Mouse (Mus musculus): ENCODE measurements at regions not wholly inside any gene's neighbourhood (a gene's known extent, or its start where the extent isn't known, plus 50 kb on each side); places are given as distances from the start of the nearest gene placed in this dataset.
A peak's percentile ranks its signal among the peaks of the same experiment; 100 is the strongest.
"Not testable (repeated sequence)": the region's sequence is repeated elsewhere in the genome, so short reads cannot be mapped to it uniquely, and the experiment has no call there.

- no peak for DNase-seq (ENCODE audit: low read depth, low spot score)
These were observed 51.8 kb upstream of the Sv2b start for GRCm38 (mm10) chr7:75360874-75361273.

DNA sequence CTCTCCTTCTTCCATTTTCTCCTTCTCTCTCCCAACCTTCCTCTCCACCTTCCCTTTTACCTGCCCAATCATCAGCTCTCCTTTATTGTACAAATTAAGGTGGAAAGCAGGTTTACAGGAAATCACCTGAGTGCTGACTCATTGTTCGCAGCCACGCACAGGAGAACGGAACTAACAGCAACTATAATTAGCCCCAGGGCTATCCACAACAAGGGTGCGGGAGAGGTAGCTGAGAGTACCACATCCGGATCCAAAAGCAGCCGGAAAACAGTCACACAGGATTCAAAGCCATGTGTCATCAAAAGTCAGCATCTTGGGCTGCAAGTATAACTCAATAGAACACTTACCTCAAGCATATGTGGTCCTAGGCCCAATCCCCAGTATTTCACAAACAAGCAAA, 53.5 kb upstream of the Sv2b start:
- no peak for DNase-seq (ENCODE audit: low read depth, low spot score)

DNA sequence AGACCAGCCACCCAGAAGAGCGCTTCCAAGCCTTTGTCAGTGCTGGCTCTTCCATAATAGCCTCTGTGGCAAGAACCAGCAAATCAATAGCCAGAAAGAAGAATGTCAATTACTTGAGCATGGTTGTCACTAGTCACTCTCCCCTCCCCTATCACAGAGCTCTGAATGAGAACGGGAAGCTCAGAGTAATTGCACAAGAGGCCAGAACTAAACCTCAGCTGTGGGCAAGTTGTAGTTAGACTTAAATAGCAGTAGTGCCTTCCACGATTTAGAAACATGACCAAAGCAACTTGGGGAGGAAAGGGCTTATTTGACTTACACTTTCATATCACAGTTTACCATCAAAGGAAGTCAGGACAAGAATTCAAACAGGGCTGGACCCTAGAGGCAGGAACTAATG, 56.4 kb upstream of the Sv2b start:
- no peak for DNase-seq (ENCODE audit: low read depth, low spot score)

GRCm38 (mm10) chr7:75366285-75366882, 57.3 kb upstream of the Sv2b start:
- peak; percentile 60 for DNase-seq (ENCODE audit: low read depth, low spot score)

- DNase-seq (ENCODE audit: low read depth, low spot score) = no peak
These were observed 59.3 kb upstream of the Sv2b start for GRCm38 (mm10) chr7:75368315-75368714.

DNA sequence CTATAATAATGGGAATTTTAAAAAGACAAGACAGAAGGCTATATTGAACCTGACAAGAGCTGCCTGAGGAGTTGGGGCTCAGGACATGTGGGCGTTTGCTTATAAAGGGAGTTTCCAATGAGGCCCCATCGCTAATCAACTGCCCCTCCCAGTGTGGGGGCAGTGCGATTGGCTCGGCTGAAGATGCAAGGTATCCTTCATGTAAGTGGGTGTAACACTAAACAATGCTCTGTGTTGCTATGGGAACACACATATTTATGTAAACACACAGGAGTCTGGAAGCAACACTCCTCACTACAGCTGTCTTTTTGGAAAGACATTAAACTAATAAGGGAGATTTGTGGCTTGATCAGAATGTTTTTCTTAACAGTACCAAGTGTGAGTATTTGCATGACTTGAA, 60.3 kb upstream of the Sv2b start:
- no peak for DNase-seq (ENCODE audit: low read depth, low spot score)

- peak; percentile 74 for DNase-seq (ENCODE audit: low read depth, low spot score)
These were observed 61.8 kb upstream of the Sv2b start for GRCm38 (mm10) chr7:75370595-75371519.

- no peak for DNase-seq (ENCODE audit: low read depth, low spot score)
These were observed 62.4 kb upstream of the Sv2b start for GRCm38 (mm10) chr7:75371520-75371876.

GRCm38 (mm10) chr7:75371991-75372390, 62.9 kb upstream of the Sv2b start:
- no peak for DNase-seq (ENCODE audit: low read depth, low spot score)

- no peak for DNase-seq (ENCODE audit: low read depth, low spot score)
These were observed 63.9 kb upstream of the Sv2b start for GRCm38 (mm10) chr7:75372892-75373444.

DNA sequence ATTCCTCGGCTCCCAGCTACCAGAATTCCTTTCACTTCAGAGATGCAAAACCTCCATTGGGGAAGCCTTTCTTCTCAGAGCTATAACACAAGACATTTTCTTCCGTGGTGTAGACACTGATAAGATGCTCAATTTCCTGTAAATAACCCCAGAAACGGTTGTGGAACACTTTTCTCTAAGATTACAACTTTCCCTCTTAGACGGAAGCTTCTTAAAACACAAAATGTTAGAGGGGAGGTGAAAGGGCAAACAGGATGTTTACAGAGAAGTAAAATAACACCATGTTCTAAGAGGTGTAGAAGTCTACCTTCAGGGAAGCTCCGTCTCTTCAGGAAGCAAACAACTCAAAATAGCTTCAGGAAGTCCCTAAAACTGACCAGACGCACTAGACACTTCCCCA, 65.4 kb upstream of the Sv2b start:
- no peak for DNase-seq (ENCODE audit: low read depth, low spot score)

- DNase-seq (ENCODE audit: low read depth, low spot score) = no peak
These were observed 70.5 kb upstream of the Sv2b start for GRCm38 (mm10) chr7:75379595-75379994.

- DNase-seq (ENCODE audit: low read depth, low spot score) = no peak
These were observed 70.8 kb upstream of the Akap13 start for GRCm38 (mm10) chr7:75384506-75384911.

GRCm38 (mm10) chr7:75387033-75387432, 68.3 kb upstream of the Akap13 start:
- no peak for DNase-seq (ENCODE audit: low read depth, low spot score)

DNA sequence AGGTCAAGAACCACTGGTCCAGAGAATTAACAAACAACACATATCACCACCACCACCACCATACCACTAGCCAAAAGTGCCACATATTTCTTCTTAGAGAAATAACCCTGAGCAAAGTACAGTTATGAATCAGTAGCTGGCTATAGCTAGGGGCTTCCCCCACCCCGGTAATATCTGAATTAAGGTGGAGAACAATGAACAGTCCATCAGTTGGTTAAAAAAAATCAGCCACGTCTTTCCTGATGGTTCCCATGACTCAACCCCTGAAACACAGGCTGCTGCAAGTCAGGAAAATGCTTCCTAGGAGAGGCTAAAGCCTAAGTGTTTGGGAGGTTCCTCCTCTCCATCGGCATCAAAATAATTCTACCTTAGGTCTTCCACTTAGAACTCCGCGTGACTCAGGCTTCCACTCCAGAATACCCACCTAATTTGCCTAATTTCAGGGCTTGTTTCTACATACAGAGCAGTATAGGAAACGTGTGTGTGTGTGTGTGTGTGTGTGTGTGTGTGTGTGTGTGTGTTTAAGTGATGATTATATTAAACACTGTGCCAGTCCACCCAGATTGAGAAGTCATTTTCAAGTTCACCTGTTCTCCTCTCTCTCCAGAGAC, 67.4 kb upstream of the Akap13 start:
- no peak for DNase-seq (ENCODE audit: low read depth, low spot score)

- DNase-seq (ENCODE audit: low read depth, low spot score) = no peak
These were observed 65.2 kb upstream of the Akap13 start for GRCm38 (mm10) chr7:75390162-75390561.

- DNase-seq (ENCODE audit: low read depth, low spot score) = no peak
These were observed 62.6 kb upstream of the Akap13 start for GRCm38 (mm10) chr7:75392783-75393182.

DNA sequence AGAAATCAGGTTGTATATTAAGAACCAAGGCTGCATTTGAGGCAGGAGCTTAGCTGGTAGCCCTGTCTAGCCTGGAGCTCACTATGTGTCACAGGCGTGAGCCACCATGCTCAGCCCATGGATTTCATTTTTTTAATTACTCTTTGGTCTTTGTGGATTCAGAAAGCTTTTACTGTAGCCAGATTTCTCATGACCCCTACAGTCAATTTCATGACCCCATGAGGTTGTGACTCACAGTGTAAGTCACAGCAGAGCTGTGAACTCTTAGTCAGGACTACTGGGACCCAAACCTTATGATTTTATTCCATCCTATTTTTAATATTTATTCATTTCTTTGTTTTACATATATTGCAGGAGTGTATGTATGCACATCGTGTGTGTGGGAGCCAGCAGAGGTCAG, 61.9 kb upstream of the Akap13 start:
- DNase-seq (ENCODE audit: low read depth, low spot score) = no peak

GRCm38 (mm10) chr7:75394866-75395580, 60.3 kb upstream of the Akap13 start:
- no peak for DNase-seq (ENCODE audit: low read depth, low spot score)

GRCm38 (mm10) chr7:75397559-75397958, 57.8 kb upstream of the Akap13 start:
- DNase-seq (ENCODE audit: low read depth, low spot score) = no peak

DNA sequence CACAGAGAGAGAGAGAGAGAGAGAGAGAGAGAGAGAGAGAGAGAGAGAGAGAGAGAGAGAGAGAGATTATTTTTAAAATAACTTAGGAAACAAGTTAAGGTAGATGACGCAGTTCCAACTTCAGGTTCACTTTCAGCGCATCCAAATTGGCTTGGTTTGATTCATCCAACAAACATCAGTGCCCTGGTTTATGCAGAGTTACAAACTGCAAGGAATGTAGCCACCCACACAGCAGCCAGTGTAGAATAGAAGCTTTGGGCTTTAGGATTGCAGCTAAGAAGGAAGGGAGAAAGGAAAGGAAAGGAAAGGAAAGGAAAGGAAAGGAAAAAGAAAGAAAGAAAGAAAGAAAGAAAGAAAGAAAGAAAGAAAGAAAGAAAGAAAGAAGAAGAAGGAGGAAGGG, 56.9 kb upstream of the Akap13 start:
- DNase-seq (ENCODE audit: low read depth, low spot score) = not testable (repeated sequence)

All from brain, embryonic 18.5 days (tissue).